Mouse (Mus musculus): Measurements from ENCODE around the gene Dst. TPM values are rescaled to one million over a fixed set of nuclear protein-coding genes. Genes with fewer than 3 reads are reported as not detected.
A peak's percentile ranks its signal among the peaks of the same experiment; 100 is the strongest.

Gene Dst
- polyA plus RNA-seq, 1 experiment from 2014 or later: 37.7 TPM

DNA sequence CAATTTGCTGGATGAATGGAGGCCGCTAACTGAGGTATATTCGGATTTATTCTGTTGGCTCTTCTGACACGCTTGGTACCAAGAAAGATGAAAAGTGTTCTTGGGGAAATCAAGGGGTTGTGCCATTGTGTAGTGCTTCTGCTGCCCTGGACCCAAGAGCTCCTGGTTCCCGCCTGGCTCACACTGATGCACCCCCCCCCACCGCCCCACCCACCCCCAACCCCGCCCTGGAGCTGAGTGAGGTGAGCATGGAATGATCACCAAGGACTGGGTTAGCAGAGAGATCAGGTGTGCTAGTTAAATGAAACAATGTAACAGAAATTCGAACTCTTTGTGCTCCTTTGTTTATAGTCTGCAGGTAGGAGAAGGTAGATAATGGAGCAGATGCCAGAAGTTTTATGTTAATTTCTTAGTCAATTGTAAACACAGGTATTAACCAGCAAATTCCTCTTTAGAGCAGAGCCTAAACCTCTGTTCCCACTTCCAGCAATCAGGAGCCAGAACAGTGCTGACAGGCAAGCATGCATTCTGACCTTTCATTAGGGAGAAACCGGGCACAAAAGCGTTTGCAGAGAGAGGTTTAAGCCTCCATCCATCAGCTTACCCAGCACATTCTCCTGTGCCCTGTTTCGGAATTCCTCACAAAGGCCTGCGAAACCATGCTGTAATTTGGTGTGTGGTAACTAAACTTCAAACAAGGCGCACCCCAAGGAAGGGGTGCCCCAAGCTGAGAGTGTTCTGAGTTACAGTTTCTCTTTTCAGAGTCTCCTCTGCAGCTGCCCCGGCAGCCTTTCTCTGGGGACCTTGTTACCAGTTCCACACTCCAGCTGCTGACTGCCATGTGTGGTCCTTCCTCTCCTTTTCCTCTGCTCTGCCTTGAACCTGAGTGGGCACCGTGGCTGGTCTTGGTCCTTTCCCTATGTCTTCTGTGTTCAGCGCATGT, 166.5 kb downstream of the Dst start:
- no peaks in the 10 kb centered on the region for H3K9me3 ChIP-seq

DNA sequence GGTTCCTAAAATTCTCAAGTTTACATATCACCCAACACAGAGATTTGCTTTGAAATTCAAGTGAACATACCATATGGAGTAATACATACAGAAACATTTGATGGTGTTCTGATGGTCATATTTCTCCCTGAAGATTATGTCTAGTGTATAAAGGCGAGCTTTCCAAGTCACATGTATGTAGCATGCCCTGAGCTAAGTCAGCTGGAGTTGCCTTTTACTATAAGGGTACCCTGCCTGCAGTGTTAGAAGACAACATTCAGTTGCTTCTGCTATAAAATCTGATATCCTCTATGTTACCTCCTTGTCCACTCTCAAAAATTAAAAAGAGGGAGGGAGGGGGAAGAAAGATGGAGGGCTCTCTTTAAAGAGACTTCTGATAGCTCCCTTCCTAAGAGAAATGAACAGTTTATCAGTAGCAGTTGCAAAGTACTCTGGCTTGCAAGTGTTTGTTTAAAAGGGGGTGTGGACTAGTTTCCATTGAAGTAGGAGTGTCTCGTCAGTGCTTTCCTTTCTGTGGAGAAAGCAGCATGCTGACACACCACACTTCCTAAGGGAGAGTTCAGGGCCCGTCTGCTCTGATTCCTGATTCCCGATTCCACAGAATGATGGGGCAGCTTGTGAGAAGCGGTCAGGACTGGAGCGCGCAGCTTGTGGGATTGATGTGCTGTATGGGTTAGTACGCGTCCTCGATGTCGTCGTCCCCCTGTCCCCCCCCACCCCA, 168.8 kb downstream of the Dst start:
- no peak overlapping the region for H3K4me3 ChIP-seq
- no peaks in the 10 kb centered on the region for H3K27me3 ChIP-seq
- H3K9me3 ChIP-seq: no peaks in the 10 kb centered on the region
- no peak overlapping the region for H3K27ac ChIP-seq
- no peak overlapping the region for H3K4me2 ChIP-seq
- H3K4me1 ChIP-seq (replicated peaks): peaks cover 23% of the 10 kb centered on the region
- ATAC-seq (ENCODE audit: low FRiP score): peak; percentile 58; the same call in 1 of the 2 replicates
- H3K36me3 ChIP-seq: no peaks in the 10 kb centered on the region
- no peak overlapping the region for H3K9ac ChIP-seq
- 9% methylated on average over 12 of the region's 12 CpGs for WGBS

More for the DNA sequence above, 166.5 kb downstream of the Dst start:
- no peak overlapping the region for H3K4me3 ChIP-seq
- no peaks in the 10 kb centered on the region for H3K27me3 ChIP-seq
- 21% methylated on average over 15 of the region's 15 CpGs for WGBS
- H3K9ac ChIP-seq: no peak overlapping the region
- H3K4me2 ChIP-seq: no peak overlapping the region; the same call in 1 of the 2 replicates
- no peak for ATAC-seq (ENCODE audit: low FRiP score)
- peaks cover 26% of the 10 kb centered on the region for H3K4me1 ChIP-seq (replicated peaks)
- H3K27ac ChIP-seq: peak overlapping the region; percentile 55
- no peaks in the 10 kb centered on the region for H3K36me3 ChIP-seq

GRCm38 (mm10) chr1:34077422-34077790, 169.4 kb downstream of the Dst start:
- 0 out of 2 replicates have a peak, but pooled peaks have one; percentile 33 for ATAC-seq (ENCODE audit: low FRiP score)
- Histone ChIP-seq H3K9me3 (no peaks in the 10 kb centered on the region), H3K4me1 (replicated peaks) (peaks cover 23% of the 10 kb centered on the region), H3K27me3 (no peaks in the 10 kb centered on the region), H3K36me3 (no peaks in the 10 kb centered on the region), H3K4me3 (no peak overlapping the region), H3K27ac (no peak overlapping the region), H3K9ac (no peak overlapping the region), H3K4me2 (no peak overlapping the region)
- WGBS: 19% methylated on average over 7 of the region's 7 CpGs

- 89% methylated on average over 6 of the region's 6 CpGs for WGBS
These were observed 169.9 kb downstream of the Dst start for GRCm38 (mm10) chr1:34077941-34078340.

GRCm38 (mm10) chr1:34089011-34089410, 181.0 kb downstream of the Dst start:
- WGBS: 93% methylated on average over 3 of the region's 3 CpGs
- Histone ChIP-seq H3K4me2 (no peak overlapping the region), H3K9ac (no peak overlapping the region), H3K36me3 (peaks cover 41% of the 10 kb centered on the region), H3K27me3 (no peaks in the 10 kb centered on the region), H3K9me3 (no peaks in the 10 kb centered on the region), H3K4me3 (no peak overlapping the region), H3K4me1 (replicated peaks) (no peaks in the 10 kb centered on the region), H3K27ac (no peak overlapping the region)
- ATAC-seq (ENCODE audit: low FRiP score): no peak

More at GRCm38 (mm10) chr1:34077941-34078340, 169.9 kb downstream of the Dst start:
- Histone ChIP-seq H3K4me2 (no peak overlapping the region), H3K27me3 (no peaks in the 10 kb centered on the region), H3K4me1 (replicated peaks) (peaks cover 23% of the 10 kb centered on the region), H3K27ac (no peak overlapping the region), H3K9me3 (no peaks in the 10 kb centered on the region), H3K4me3 (no peak overlapping the region), H3K36me3 (no peaks in the 10 kb centered on the region), H3K9ac (no peak overlapping the region)
- no peak for ATAC-seq (ENCODE audit: low FRiP score)

- no peak for ATAC-seq (ENCODE audit: low FRiP score)
- no peak overlapping the region for H3K4me2 ChIP-seq
- H3K4me1 ChIP-seq (replicated peaks): no peaks in the 10 kb centered on the region; the same call in 1 of the 2 replicates
- H3K27me3 ChIP-seq: no peaks in the 10 kb centered on the region
- H3K27ac ChIP-seq: no peak overlapping the region
- H3K36me3 ChIP-seq: peaks cover 41% of the 10 kb centered on the region
- no peaks in the 10 kb centered on the region for H3K9me3 ChIP-seq
- H3K4me3 ChIP-seq: no peak overlapping the region
- no peak overlapping the region for H3K9ac ChIP-seq
- WGBS: 72% methylated on average over 7 of the region's 7 CpGs
These were observed 182.7 kb downstream of the Dst start for GRCm38 (mm10) chr1:34090700-34091099.

GRCm38 (mm10) chr1:34093652-34094051, 185.6 kb downstream of the Dst start:
- Histone ChIP-seq H3K9ac (no peak overlapping the region), H3K27me3 (no peaks in the 10 kb centered on the region), H3K4me2 (no peak overlapping the region), H3K9me3 (no peaks in the 10 kb centered on the region), H3K4me3 (no peak overlapping the region), H3K4me1 (replicated peaks) (peaks cover 14% of the 10 kb centered on the region), H3K36me3 (peaks cover 16% of the 10 kb centered on the region), H3K27ac (no peak overlapping the region)
- no peak for ATAC-seq (ENCODE audit: low FRiP score)
- 94% methylated on average over 7 of the region's 7 CpGs for WGBS

- peaks cover 17% of the 10 kb centered on the region for H3K4me1 ChIP-seq (replicated peaks)
- H3K27me3 ChIP-seq: no peaks in the 10 kb centered on the region
- H3K9me3 ChIP-seq: no peaks in the 10 kb centered on the region
- no peak overlapping the region for H3K4me2 ChIP-seq
- H3K9ac ChIP-seq: no peak overlapping the region
- 62% methylated on average over 5 of the region's 5 CpGs for WGBS
- H3K36me3 ChIP-seq: peaks cover 9% of the 10 kb centered on the region
- no peak overlapping the region for H3K4me3 ChIP-seq
- ATAC-seq (ENCODE audit: low FRiP score): no peak
- no peak overlapping the region for H3K27ac ChIP-seq
These were observed 186.3 kb downstream of the Dst start for GRCm38 (mm10) chr1:34094301-34094700.

- no peak for ATAC-seq (ENCODE audit: low FRiP score)
- Histone ChIP-seq H3K27me3 (no peaks in the 10 kb centered on the region), H3K36me3 (peaks cover under 1% of the 10 kb centered on the region; the same call in 1 of the 2 replicates), H3K4me3 (no peak overlapping the region), H3K4me1 (replicated peaks) (peaks cover 18% of the 10 kb centered on the region), H3K27ac (no peak overlapping the region), H3K4me2 (no peak overlapping the region), H3K9me3 (no peaks in the 10 kb centered on the region), H3K9ac (no peak overlapping the region)
- 56% methylated on average over 4 of the region's 4 CpGs for WGBS
These were observed 187.1 kb downstream of the Dst start for GRCm38 (mm10) chr1:34095173-34095572.

DNA sequence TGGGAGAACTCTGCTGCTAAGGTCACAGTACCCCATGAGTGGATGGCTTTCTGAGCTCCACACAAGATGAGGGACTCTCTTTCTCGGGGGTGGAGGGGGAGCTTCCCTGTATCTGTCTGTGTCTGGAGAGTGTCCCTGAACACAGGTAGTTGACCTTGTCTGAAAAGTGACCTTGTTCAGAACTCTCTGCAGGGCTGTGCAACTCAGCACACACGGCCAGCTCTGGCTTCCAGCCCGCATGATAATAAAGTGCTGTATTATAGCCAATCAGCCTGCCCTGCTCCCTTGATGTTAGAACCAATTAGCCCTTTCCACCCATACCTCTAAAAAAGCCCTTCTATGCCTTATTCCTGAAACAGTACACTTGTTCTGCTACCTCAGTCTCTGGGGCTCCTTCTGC, 188.9 kb downstream of the Dst start:
- Histone ChIP-seq H3K36me3 (no peaks in the 10 kb centered on the region), H3K27ac (peak overlapping the region; percentile 52), H3K4me1 (replicated peaks) (peaks cover 22% of the 10 kb centered on the region), H3K27me3 (no peaks in the 10 kb centered on the region), H3K9me3 (no peaks in the 10 kb centered on the region), H3K9ac (no peak overlapping the region), H3K4me2 (no peak overlapping the region), H3K4me3 (no peak overlapping the region)
- peak; percentile 14; the same call in 1 of the 2 replicates for ATAC-seq (ENCODE audit: low FRiP score)
- WGBS: 63% methylated on average over 3 of the region's 3 CpGs

DNA sequence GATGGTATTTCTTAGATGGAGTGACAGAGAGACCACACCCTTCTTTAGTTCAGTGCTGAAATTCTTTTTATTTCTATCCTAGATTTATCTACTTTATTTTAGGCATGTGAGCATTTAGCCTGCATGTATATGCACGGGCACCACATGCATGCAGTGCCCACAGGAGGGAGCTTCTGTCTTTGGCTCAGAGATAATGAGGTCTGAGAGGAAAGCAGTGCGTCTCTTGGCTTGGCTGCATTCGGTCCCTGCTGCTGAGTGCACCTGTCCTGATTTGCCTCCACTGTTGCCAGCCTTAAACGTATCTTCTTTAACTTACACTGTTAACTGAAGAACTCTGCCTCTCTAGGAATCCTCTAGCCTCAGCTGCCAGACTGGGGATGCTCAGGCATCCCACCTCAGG, 189.6 kb downstream of the Dst start:
- 41% methylated on average over 4 of the region's 4 CpGs for WGBS
- H3K27me3 ChIP-seq: no peaks in the 10 kb centered on the region
- no peaks in the 10 kb centered on the region for H3K36me3 ChIP-seq
- no peak overlapping the region for H3K9ac ChIP-seq
- H3K4me1 ChIP-seq (replicated peaks): peaks cover 22% of the 10 kb centered on the region
- H3K9me3 ChIP-seq: no peaks in the 10 kb centered on the region
- ATAC-seq (ENCODE audit: low FRiP score): peak; percentile 49
- peak overlapping the region; percentile 52; the same call in 1 of the 2 replicates for H3K27ac ChIP-seq
- no peak overlapping the region for H3K4me2 ChIP-seq
- H3K4me3 ChIP-seq: no peak overlapping the region

DNA sequence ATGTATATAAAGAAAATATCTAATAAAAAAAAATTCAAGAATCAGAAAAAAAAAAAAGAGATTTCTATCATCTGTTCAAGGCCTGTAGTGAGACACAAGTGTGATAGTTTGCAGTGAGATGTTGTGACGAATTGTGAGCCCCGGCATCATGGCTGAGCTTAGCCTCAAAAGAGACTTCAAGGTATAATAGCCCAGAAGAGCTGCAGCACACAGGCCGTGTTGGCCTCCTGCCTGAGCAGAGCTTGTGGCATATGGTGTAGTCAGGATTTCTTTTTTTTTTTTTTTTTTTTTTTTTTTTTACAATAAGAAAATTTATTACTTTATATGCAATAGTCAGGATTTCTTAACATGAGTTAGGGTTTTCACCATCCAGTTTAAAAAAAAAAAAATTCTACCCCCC, 191.4 kb downstream of the Dst start:
- Histone ChIP-seq H3K36me3 (no peaks in the 10 kb centered on the region), H3K27me3 (no peaks in the 10 kb centered on the region), H3K9me3 (no peaks in the 10 kb centered on the region), H3K4me1 (replicated peaks) (peaks cover 34% of the 10 kb centered on the region), H3K4me2 (no peak overlapping the region), H3K27ac (no peak overlapping the region), H3K9ac (no peak overlapping the region), H3K4me3 (no peak overlapping the region)
- ATAC-seq (ENCODE audit: low FRiP score): no peak
- WGBS: 44% methylated on average over 3 of the region's 3 CpGs
